Mouse (Mus musculus): ENCODE measurements around the gene Spata16. TPM values are rescaled to one million over a fixed set of nuclear protein-coding genes. Genes with fewer than 3 reads are reported as not detected.

Spata16 gene
- total and polyA plus RNA-seq, 3 experiments: not detected

DNA sequence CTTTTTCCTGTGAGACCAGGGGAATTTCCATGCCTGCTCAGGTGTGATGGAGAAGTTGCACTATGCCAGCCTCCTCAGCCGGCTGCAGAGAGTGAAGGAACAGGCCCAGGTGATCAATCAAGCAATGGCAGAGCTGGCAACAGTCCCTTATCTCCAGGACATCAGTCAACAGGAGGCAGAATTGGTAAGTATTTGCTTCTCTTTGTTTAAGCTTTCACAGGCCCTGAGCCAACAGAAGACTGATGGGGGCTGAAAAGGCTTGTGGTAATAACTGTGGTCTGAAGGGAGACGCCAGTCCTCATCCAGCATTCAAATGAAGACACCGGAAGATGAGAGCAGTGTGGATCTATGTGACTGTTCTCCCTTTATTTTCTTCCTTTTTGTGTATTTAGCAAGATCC lies 286.8 kb downstream of the Spata16 start:
- Histone ChIP-seq H3K9me3 (replicated peaks; ENCODE audit: low read length) (peaks cover 7% of the 10 kb centered on the region), H3K27me3 (replicated peaks) (no peaks in the 10 kb centered on the region), H3K4me2 (ENCODE audit: insufficient read depth, low read depth, poor library complexity, severe bottlenecking) (no peak overlapping the region), H3K4me1 (ENCODE audit: control insufficient read depth in 1 of 2, insufficient read depth in 2 of 2) (peaks cover 0 to 7% of the 10 kb centered on the region in 2 experiments; a peak in 2 of 4 replicates), H3K36me3 (replicated peaks in 1 of 2; ENCODE audit: control insufficient read depth in 1 of 2, insufficient read depth in 1 of 2, low read length in 1 of 2) (no peaks in the 10 kb centered on the region), H3K27ac (ENCODE audit: insufficient read depth, low read depth) (no peak overlapping the region), H3K9ac (ENCODE audit: insufficient read depth, low read depth) (no peak overlapping the region), H3K4me3 (replicated peaks in 1 of 3; ENCODE audit: low read depth in 2 of 3, low read length in 2 of 3, poor library complexity in 1 of 3) (no peak overlapping the region), H3K79me2 (replicated peaks; ENCODE audit: control insufficient read depth, extremely low read depth, insufficient read depth, poor library complexity, severe bottlenecking) (no peaks in the 10 kb centered on the region)
- no peak for DNase-seq (ENCODE audit: extremely low read depth)
- in situ Hi-C loops (cut with MboI; ENCODE audit: low pct_ligation_motif_present, low pct_unique_long_range_greater_than_20kb, low sequenced_read_pairs): no loop called here
- TF ChIP-seq USF1 (IDR thresholded peaks at IDR 0.05; ENCODE audit: low read depth, low read length) (no peak), POLR2AphosphoS2 (IDR thresholded peaks at IDR 0.05; ENCODE audit: low read depth, low read length) (no peak), ELF1 (IDR thresholded peaks at IDR 0.05; ENCODE audit: low read depth, low read length) (no peak), IRF4 (IDR thresholded peaks at IDR 0.05; ENCODE audit: low read depth, low read length) (no peak), NELFE (IDR thresholded peaks at IDR 0.05; ENCODE audit: low read depth, low read length) (no peak), POLR2A (IDR thresholded peaks at IDR 0.05; ENCODE audit: low read depth, low read length) (no peak), MYC (IDR thresholded peaks at IDR 0.05; ENCODE audit: low read depth, low read length) (no peak), JUND (conservative IDR thresholded peaks at IDR 0.05; ENCODE audit: low read depth, low read length) (no peak), CTCF (conservative IDR thresholded peaks at IDR 0.05 in 1 of 2, IDR thresholded peaks at IDR 0.05 in 1 of 2; ENCODE audit: low read depth in 2 of 2, low read length in 2 of 2) (no peak), MAFK (IDR thresholded peaks at IDR 0.05; ENCODE audit: insufficient replicate concordance, low read length) (no peak), TCF12 (IDR thresholded peaks at IDR 0.05; ENCODE audit: low read depth, low read length) (no peak), USF2 (conservative IDR thresholded peaks at IDR 0.05; ENCODE audit: low read depth, low read length) (no peak), NRF1 (IDR thresholded peaks at IDR 0.05; ENCODE audit: low read depth, low read length) (no peak), ZMIZ1 (IDR thresholded peaks at IDR 0.05; ENCODE audit: low read depth, low read length) (no peak), SMC3 (IDR thresholded peaks at IDR 0.05; ENCODE audit: low read depth, low read length) (no peak), MXI1 (IDR thresholded peaks at IDR 0.05; ENCODE audit: low read depth, low read length) (no peak)
- dilution Hi-C loops (cut with MboI; ENCODE audit: extremely low pct_ligation_motif_present, extremely low pct_unique_long_range_greater_than_20kb, low sequenced_read_pairs): no loop called here

- Histone ChIP-seq H3K4me3 (replicated peaks in 1 of 3; ENCODE audit: low read depth in 2 of 3, low read length in 2 of 3, poor library complexity in 1 of 3) (no peak overlapping the region), H3K36me3 (replicated peaks in 1 of 2; ENCODE audit: control insufficient read depth in 1 of 2, insufficient read depth in 1 of 2, low read length in 1 of 2) (no peaks in the 10 kb centered on the region), H3K4me2 (ENCODE audit: insufficient read depth, low read depth, poor library complexity, severe bottlenecking) (no peak overlapping the region), H3K9me3 (replicated peaks; ENCODE audit: low read length) (no peaks in the 10 kb centered on the region), H3K4me1 (ENCODE audit: control insufficient read depth in 1 of 2, insufficient read depth in 2 of 2) (no peaks in the 10 kb centered on the region), H3K79me2 (replicated peaks; ENCODE audit: control insufficient read depth, extremely low read depth, insufficient read depth, poor library complexity, severe bottlenecking) (no peaks in the 10 kb centered on the region), H3K9ac (ENCODE audit: insufficient read depth, low read depth) (no peak overlapping the region), H3K27me3 (replicated peaks) (no peaks in the 10 kb centered on the region), H3K27ac (ENCODE audit: insufficient read depth, low read depth) (no peak overlapping the region)
- no peak for DNase-seq (ENCODE audit: extremely low read depth)
- dilution Hi-C loops (cut with MboI; ENCODE audit: extremely low pct_ligation_motif_present, extremely low pct_unique_long_range_greater_than_20kb, low sequenced_read_pairs): no loop called here
- in situ Hi-C loops (cut with MboI; ENCODE audit: low pct_ligation_motif_present, low pct_unique_long_range_greater_than_20kb, low sequenced_read_pairs): no loop called here
- TF ChIP-seq MAX (IDR thresholded peaks at IDR 0.05; ENCODE audit: low read length): no peak
- no peak for TF ChIP-seq UBTF (IDR thresholded peaks at IDR 0.05; ENCODE audit: low read depth, low read length)
Observed at GRCm38 (mm10) chr3:26933079-26933478, 295.7 kb downstream of the Spata16 start.

All from CH12.LX (cell line).